Mouse (Mus musculus): ENCODE data around the gene Syf2. TPM values are rescaled to one million over a fixed set of nuclear protein-coding genes. Genes with fewer than 3 reads are reported as not detected.
"Not testable (repeated sequence)": the region's sequence is repeated elsewhere in the genome, so short reads cannot be mapped to it uniquely, and the experiment has no call there.

Gene Syf2
- total RNA-seq (2021), result 10 to 100 TPM; 73.1 to 74.6 TPM
- long read RNA-seq, experiment 1, transcript Syf2-201 (7 exons, 1,369 nt), result major isoform, 132 of 142 reads
- long read RNA-seq, experiment 1, partial matches to known transcripts, result 4 of 142 reads
- long read RNA-seq, experiment 1, other reads (novel, unspliced or antisense), result 6 of 142 reads
- long read RNA-seq, experiment 2, transcript Syf2-201 (7 exons, 1,369 nt), result major isoform, 68 of 81 reads
- long read RNA-seq, experiment 2, partial matches to known transcripts, result 11 of 81 reads
- long read RNA-seq, experiment 2, other reads (novel, unspliced or antisense), result 2 of 81 reads

DNA sequence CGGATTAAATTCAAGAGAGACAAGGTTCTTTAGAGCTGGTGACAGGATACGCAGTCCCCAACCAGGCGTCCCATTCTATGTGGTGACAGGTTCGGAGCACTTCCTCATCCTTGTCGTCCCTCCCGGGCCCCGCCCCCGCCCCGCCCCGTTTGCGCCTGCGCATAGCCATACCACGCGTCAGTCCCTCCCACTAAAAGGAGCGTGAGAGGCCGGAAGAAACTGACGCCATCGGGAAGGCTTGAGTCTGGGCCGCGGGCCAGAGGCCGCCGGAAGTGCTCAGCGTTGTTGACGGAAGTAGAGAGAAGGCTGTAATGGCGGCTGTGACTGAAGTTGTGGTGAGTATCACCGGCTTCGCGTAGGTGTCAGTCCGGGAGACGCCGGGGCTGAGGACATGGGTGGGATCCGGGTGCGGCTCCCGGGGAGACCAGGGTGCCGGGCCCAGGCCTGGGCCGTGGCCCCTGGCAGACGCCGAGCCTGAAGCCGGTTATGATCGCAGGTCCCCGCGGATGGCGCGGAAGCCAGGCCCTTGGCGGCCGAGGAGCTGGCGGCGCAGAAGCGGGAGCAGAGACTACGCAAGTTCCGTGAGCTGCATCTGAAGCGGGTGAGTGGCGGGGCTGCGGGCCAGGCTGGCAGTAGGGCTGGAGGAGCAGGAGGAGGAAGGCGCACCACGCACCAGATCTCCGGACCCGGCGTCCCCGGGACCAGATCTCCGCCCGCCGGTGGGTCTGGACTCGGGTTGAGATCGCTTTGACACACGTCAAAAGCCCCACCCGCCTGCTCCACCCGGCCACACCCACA, at the start of gene Syf2:
Syf2 (plus strand) TSS at position 215 of the 798 bp plus-strand sequence.
- DNase-seq, result peak; percentile 96

DNA sequence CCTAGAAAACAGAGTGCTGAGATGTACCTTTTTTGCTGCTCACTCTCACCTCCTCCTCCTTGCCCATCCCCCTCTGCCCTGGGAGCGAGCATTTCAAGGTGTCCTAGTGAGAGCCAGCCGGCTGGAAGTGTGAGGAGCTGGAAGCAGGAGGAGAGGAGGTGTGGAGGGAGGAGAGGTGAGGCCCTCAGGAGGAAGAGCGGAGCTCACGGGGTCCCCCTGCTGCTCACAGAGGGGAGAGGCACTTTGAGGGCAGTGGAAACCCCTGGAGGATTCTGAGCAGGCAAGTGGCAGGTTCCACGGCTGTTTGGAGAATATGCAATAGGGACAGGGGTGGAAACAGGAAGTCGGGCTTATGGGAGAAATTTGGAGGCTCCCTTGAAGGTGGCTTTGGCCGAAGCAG, 47.4 kb upstream of the Syf2 start:
- peak; percentile 50 for DNase-seq

DNA sequence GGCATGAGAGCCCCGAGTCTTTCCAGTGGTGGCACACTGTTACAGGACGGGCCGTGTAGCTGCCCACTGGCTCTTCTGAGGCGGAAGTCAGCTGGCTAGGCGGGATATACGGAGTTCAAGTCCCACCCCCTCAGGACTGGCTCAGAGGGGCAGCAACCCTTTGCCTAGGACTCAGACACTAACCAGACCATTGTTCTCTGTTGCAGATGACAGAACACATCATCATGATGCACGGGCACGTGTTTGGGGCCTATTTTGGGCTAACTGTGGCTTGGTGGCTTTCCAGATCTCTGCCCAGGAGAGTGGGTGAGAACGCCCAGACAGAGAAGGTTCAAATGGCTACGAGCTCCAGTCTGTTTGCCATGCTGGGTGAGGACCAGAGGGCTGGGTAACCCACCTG, 46.9 kb upstream of the Syf2 start:
- no peak for DNase-seq

DNA sequence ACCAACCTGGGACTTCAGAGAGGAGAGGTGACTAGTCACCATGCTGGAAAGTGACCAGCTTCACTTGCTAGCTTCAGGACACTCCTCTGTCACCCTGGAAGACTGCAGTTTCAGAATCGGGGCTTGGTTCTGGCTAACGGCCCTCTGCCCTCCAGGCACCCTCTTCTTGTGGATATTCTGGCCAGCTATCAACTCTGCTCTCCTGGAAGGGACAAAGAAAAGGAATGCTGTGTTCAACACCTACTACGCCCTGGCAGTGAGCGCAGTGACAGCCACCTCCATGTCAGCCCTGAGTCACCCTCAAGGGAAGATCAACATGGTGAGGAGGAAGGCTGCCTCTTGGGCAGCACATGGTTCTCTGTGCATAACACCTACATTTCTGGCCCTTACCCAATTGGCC, 46.3 kb upstream of the Syf2 start:
- no peak for DNase-seq

DNA sequence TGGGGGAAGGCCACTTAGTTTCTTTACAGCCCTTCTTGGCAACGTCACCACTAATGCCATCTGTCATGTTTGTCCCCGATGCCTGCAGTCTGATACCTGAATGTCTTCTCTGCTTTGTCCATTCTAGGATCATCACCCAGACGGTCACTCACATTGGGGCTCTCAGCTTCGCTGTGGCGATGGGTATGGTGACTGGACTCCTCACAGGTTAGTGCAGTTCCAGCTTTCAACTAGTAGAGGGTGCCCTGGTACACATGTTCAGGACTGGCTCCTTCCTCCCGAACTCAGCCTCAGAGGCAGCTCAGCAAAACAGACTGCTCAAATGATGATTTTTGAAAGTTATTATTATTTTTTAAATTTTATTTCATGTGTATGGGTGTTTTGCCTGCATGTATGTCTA, 38.6 kb upstream of the Syf2 start:
- peak; percentile 79 for DNase-seq

DNA sequence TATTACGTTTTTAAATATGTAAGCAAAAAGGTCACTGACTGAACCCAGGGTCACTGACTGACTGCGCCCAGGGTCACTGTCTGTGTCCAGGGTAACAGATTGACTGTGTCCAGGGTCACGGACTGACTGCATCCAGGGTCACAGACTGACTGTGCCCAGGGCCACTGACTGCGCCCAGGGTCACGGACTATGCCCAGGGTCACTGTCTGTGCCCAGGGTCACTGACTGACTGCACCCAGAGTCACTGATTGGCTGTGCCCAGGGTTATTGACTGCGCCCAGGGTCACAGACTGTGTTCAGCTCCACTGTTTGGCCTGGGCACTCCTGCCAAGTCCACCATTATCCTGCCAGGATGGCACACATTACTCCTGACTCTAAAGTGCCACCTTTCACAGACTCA, 33.4 kb upstream of the Syf2 start:
- peak; percentile 77 for DNase-seq

DNA sequence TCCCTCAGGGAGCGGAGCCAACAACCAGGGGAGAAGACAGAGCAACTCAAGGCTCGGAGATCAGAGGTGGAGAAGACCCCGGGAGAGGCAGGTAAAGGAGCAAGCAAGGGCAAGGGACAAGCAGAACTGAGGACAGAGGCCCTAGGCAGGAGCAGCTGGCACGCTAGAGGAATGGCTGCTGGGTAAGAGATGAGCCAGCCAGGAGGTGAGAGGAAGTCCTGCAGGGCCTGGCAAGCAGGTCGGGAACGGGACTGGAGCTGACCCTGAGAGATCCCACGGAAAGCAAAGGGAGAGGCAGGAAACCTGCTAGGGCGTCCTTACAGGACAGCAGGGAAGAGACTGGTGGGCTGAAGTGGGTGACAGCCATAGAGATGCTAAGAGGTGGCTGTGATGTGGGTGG, 29.6 kb upstream of the Syf2 start:
- no peak for DNase-seq

DNA sequence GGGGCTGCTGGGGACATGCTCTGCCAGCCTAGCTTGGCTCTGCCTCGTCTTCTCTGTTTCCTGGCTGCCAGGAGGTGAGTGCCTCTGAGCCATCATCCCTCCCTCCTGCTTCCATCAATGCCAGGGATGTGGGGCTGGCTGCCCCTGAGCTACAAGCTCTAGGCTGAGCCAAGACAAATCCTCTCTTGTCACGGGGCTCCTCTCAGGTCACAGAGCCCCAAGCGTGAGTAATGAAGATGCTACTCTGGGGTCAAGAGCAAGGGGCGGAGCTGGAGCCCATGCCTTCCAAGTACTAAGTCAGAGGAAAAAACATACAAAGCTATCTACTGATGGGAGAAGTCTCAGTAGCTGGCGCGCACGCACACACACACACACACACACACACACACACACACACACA, 27.7 kb upstream of the Syf2 start:
- DNase-seq, result peak; percentile 49

DNA sequence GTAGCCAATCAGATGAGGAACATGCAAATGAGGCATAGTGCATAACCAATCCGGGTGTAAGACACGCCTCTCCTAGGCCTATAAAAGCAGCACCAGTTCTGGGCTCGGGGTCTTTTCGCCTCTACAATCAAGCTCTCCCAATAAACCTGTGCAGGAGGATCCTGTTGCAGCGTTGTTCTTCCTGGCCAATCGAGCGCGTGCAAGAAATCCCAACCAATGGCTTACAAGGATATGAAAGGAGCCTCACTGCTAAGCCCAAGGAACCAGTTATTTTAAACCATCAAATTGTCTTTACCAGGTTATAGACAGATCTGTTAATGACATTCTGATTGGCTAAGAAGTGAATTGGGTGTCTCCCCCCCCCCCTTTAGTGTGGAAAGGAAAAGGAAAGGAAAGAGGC, 19.3 kb upstream of the Syf2 start:
- DNase-seq, result not testable (repeated sequence)

DNA sequence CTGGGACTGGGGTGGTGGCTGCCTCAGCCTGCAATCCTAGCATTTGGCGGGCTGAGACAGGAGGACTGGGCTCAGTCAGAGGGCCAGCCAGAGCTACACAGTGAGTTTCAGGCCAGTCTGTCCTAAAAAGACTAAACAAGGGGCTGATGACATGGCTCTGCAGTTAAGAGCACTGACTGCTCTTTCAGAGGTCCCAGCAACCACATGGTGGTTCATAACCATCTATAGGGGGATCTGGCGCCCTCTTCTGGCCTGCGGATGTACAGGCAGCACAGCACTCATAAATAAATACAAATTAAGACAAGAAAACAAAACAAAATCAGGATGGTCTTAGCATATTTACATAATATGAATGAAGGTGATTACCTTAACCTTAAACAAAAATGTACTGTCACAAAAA, 17.3 kb upstream of the Syf2 start:
- DNase-seq, result peak; percentile 85

DNA sequence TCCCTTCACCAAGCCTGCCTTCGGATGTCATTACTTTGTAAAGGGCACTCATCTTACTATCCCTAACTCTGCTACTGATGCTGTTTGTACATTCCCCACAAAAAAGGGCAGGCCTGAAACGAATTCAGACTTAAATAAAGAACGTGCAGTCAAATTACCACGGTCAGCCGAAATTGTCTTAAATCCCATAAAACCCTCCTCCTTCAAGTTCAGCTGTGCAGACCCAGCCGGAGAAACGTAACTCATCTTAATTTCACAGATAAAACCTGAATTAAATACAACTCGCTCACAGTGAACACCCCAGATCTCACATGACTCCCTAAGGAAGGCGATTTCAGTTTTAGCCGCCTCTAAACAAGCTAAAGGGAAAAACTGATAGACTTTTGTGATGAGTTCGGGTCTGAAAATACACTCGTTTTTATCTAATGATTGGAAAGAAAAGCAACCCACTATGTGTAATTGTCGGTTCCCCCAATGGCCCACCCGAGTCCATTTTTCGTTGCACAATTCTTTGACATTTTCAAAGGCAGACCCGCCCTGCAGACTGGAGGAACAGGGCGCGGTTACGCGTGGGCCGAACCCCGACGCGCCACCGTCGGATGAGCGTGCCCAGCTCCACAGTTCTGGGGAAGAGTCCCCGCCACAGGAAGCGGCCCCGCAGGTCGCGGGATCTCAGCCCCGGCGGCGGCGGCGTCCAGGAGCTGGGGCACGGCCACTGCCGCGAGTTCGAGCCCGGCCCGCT, 16.4 kb upstream of the Syf2 start:
- no peak for DNase-seq

DNA sequence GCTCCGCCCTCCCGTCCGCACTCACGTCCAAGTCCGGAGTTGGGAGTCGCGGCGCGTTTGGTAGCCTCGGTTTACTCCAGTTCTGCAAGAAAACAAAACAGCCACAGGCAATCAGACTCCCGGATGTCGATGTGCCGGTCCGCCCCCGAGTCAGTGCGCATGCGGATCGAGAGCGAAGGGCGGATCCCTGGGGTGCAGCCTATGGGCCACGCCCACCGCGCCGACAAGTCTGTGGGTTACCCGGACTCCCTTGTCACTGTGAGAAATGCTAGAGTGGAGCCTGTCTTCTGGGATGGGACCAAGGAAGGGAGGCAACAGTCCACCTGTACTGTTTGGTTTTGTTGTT, 15.9 kb upstream of the Syf2 start, which contains the start of gene Tmem50a:
Tmem50a (minus strand) TSS at position 161 of the 346 bp plus-strand sequence.
- peak; percentile 97 for DNase-seq

DNA sequence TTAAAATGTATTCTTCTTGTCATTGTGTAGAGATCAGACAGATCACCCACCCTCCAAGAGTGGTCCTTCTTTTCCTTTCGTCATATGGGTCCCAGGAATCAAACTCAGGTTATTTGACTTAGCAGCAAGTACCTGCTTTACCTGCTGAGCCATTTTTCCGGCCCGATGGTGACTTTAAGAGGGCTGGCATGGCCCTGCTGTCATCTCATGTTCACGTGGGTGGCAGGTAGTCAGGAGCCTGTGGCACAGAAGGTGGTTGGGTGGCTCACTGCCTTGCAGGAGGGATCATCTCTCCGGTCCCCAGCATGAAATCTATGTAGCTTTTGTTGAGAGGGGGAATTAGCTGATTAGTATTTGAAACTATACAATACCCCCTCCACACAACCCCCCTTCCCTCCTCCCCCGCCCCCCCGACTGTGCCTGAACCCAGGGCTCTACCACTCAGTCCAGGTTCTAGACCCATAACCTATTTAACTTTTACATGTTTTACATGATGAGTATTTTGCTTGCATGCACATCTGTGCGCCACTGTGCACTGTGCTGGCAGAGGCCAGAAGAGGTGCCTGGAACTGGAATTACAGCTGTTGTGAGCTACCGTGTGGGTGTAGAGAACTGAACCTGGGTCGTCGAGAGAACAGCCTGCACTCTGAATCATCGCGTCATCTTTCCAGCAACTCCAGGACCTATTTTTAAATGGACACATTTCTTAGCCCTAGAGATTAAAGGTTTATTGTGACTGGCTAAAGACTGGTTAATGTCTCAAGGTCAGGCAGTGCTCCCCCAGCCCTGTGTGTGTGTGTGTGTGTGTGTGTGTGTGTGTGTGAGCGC, 15.3 kb upstream of the Syf2 start:
- DNase-seq, result no peak

DNA sequence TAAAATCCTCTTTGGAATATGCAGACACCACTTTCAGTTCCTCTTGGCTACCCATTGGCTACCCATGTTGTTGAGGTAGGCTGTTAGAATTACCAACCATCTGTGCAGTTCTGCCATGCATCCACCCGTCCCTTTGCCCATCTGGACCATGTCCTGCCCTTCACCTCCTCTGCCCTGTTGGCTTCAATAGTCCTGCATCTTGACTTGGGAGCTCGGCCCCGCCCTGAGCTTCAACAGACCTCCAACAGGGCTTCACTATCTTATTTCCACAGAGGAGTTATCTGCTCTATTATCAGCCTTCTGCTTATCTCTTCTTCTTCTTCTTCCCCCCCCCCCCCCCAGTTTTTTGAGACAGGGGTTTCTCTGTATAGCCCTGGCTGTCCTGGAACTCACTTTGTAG, 13.5 kb upstream of the Syf2 start:
- DNase-seq, result no peak

DNA sequence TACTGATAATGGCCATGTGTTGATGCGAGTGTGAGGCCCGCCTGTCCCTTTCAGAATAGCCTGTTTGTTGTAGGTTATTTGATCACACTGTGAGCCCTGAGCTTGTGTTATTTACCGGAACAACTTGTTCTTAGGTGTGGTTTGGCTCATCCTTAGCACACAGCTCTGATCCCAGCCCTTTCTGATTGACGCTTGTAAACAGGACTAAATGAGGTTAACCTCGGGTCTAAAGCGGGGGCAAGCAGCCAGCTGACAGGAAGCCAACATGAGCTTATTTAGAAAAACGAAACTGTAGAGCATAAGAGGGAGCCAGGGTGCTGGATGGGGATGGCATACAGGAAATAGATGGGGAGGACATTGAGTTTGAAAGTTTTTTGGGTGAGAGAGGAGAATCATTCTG, 12.3 kb upstream of the Syf2 start:
- peak; percentile 84 for DNase-seq

DNA sequence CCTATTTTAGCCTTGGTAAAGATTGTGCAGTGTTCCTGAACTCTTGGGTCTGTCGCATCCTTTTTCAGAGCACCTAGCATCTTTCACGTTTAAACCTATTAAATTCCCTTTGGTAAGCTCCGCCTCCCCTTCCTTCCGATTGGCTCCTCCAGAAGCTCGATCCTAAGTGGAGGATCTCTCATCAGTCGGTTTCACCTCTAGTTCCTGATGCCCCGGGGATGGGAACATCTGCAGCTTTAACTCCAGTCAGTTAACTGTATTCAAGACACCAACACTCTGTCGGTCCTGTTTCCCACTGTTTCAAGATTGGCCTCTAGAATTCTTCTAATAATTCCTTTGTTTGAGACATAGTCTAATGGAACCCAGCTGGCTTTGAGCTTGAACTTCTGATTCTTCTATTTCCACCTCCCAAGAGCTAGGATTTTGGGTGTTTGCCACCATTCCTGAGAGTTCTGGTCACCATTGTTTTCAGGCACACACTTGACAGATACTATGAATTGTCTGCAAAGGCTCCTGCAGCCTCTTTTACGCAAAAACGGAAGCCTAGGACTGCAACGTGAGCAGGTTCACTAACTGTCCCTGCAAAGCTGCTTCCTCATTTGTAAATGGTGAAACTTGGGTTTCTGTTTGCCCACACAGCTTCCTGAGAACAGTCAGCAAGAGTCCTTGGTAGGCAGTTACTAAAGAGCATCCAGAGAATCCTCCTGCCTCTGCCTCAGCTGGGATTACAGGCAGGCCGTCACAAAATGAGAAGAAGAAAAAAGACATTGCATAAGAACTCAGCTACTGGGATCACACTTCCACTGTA, 10.8 kb upstream of the Syf2 start:
- no peak for DNase-seq

DNA sequence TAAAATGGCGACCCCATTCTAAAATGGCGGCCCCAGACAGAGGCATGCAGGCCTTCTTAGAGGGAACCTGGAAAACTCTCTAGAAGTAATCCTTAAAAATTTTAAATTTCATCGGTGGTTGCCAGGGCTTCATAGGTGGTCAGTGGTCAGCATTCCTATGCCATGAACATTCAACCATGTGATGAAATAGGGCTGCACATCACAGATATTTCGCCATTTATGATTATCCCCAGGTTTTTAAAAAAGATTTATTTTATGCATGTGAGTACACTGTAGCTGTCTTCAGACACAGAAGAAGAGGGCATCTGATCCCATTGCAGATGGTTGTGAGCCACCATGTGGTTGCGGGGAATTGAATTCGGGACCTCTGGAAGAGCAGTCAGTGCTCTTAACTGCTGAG, 10.1 kb upstream of the Syf2 start:
- no peak for DNase-seq

DNA sequence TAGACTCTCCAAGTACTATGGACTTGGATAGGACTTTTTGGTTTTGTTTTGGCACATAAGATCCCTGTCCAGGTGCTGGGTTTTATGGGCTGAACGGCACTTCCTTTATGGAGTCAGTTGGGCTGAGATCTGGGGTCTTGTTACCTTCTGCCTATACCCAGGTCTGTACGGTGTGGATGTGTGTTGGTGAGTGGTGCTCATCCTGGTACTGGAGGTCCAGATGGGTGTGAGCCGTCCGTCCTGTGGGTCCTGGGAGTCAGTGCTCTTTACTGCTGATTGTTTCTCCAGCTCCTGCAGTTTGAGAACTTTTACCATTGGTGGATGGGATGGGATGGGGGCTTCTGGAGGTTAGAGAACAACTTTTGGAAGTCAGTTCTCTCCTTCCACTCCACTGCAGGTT, 9.0 kb upstream of the Syf2 start:
- no peak for DNase-seq

DNA sequence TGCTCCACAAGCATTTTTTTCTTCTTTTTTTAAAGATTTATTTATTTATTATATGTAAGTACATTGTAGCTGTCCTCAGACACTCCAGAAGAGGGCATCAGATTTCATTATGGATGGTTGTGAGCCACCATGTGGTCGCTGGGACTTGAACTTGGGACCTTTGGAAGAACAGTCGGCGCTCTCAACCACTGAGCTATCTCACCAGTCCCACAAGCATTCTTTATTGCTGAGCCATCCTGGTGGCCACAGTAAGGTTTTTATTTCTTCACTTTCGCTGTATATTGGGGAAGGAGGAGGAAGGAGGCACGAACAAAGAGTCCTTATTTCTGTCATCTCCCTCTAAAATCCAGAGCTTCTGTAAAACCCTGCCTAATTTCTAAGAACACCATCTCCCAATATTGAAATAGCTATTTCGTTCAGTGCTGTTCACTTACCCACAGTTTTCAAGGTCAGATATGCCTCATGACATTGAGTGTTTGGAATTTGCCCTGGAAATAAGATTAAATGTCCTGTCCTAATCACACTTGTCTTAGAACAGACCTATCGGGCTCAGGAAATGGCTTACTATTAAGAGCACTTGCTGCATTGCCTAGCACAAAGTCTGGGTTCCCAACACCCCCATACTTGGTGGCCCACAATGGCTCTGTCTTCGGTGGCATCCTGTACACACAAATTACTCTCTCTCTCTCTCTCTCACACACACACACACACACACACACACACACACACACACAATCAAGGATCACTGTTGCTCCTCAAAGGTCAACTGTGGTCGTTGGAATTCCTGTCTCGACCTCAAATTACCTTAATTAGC, 8.4 kb upstream of the Syf2 start:
- peak; percentile 47 for DNase-seq

DNA sequence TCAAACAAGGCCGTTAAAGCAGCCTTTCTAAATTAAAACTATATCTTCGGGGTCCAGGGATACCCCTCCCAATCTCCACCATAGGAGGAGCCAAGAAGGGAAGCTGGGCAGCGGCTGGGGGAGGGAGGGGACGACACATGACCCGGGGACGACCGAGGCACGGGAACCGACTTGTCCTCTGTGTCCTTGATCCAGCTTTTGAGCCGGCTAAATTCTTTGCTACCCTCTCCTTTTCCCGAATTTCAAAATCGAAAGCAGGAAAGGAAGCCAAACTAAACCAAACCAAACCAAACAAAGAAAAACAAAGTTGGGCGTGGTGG, 7.8 kb upstream of the Syf2 start:
- DNase-seq, result peak; percentile 85
